In genomic region chr5:73244403-73244802, GRCm38 (mm10) we compare ENCODE assay signal across 12 mouse cellular contexts. TPM values are rescaled to one million over a fixed set of nuclear protein-coding genes. Genes with fewer than 3 reads are reported as not detected.
A peak's percentile ranks its signal among the peaks of the same experiment; 100 is the strongest.
DNase-seq lines count a peak whose midpoint lies in the region; ATAC-seq and TF ChIP-seq lines count a peak whose summit lies in the region.
"Had no signal": no experiment of that assay in that cellular context is flagged by ENCODE, and none has a peak within 500 bp of the region (broad histone marks: within the 10 kb centered on the region; RNA-seq: fewer than 3 reads in every experiment).

No protein-coding gene starts in this region.

- TF ChIP-seq EP300 in heart, postnatal 0 days (IDR thresholded peaks at IDR 0.05; ENCODE audit: low read depth): no peak
- no peak for TF ChIP-seq EP300 in stomach, postnatal 0 days (optimal IDR thresholded peaks at IDR 0.05)

- no peak overlapping the region for H3K27ac ChIP-seq in heart, postnatal 0 days (ENCODE audit: low read depth)
- H3K27ac ChIP-seq in neural tube, embryonic 13.5 days (replicated peaks): no peak overlapping the region
- H3K27ac ChIP-seq in stomach, postnatal 0 days (replicated peaks): no peak overlapping the region
- H3K27ac ChIP-seq: limb, embryonic 12.5 days had no signal

- no peak for TF ChIP-seq CTCF in heart, postnatal 0 days (IDR thresholded peaks at IDR 0.05; ENCODE audit: low read depth)
- TF ChIP-seq CTCF in stomach, postnatal 0 days (IDR thresholded peaks at IDR 0.05; ENCODE audit: low read depth): peak; percentile 47

- H3K9me3 ChIP-seq in heart, postnatal 0 days (replicated peaks; ENCODE audit: control insufficient read depth, low read length): no peaks in the 10 kb centered on the region
- H3K9me3 ChIP-seq in neural tube, embryonic 13.5 days: no peaks in the 10 kb centered on the region
- H3K9me3 ChIP-seq in stomach, postnatal 0 days (ENCODE audit: control insufficient read depth, low read length): no peaks in the 10 kb centered on the region
- H3K9me3 ChIP-seq: limb, embryonic 12.5 days had no signal

- peak; percentile 36; the same call in 1 of the 2 replicates for ATAC-seq in heart, postnatal 0 days (ENCODE audit: insufficient read depth, low read depth)
- ATAC-seq in neural tube, embryonic 13.5 days (ENCODE audit: low read depth): 0 out of 2 replicates have a peak, but pooled peaks have one; percentile 40
- peak; percentile 71 for ATAC-seq in stomach, postnatal 0 days (ENCODE audit: low FRiP score, low TSS enrichment)
- ATAC-seq: CD4-positive, CD25-positive, alpha-beta regulatory T cell, adult 4 months; Patski had no signal

- H3K9ac ChIP-seq in heart, postnatal 0 days (replicated peaks; ENCODE audit: low read depth, low read length): no peak overlapping the region
- H3K9ac ChIP-seq in neural tube, embryonic 13.5 days: no peak overlapping the region
- no peak overlapping the region for H3K9ac ChIP-seq in stomach, postnatal 0 days (ENCODE audit: low read length)
- H3K9ac ChIP-seq: limb, embryonic 12.5 days had no signal

- 44% methylated on average over 13 of the region's 13 CpGs for WGBS in heart, postnatal 0 days
- WGBS in neural tube, embryonic 13.5 days: 70% methylated on average over 13 of the region's 13 CpGs
- 39% methylated on average over 13 of the region's 13 CpGs for WGBS in stomach, postnatal 0 days

- peak overlapping the region; percentile 20; the same call in 1 of the 2 replicates for H3K4me2 ChIP-seq in heart, postnatal 0 days (ENCODE audit: low read depth, low read length)
- peak overlapping the region; percentile 16; the same call in 1 of the 2 replicates for H3K4me2 ChIP-seq in neural tube, embryonic 13.5 days
- H3K4me2 ChIP-seq in stomach, postnatal 0 days (replicated peaks; ENCODE audit: low read depth): no peak overlapping the region
- H3K4me2 ChIP-seq: limb, embryonic 12.5 days had no signal

- H3K4me1 ChIP-seq in heart, postnatal 0 days (ENCODE audit: control insufficient read depth, insufficient read depth): peaks cover 19% of the 10 kb centered on the region
- H3K4me1 ChIP-seq in neural tube, embryonic 13.5 days (replicated peaks): peaks cover 64% of the 10 kb centered on the region
- H3K4me1 ChIP-seq in stomach, postnatal 0 days (replicated peaks; ENCODE audit: control insufficient read depth, insufficient read depth): no peaks in the 10 kb centered on the region

- DNase-seq in heart, postnatal 0 days (ENCODE audit: low spot score): peak; percentile 58
- DNase-seq in heart, adult 18-20 months: no peak
- no peak for DNase-seq in neural tube, embryonic 10.5 days (ENCODE audit: extremely low spot score, low spot score)
- DNase-seq in lung, postnatal 10 days: peak; percentile 79
- peak; percentile 71 for DNase-seq in stomach, postnatal 0 days (ENCODE audit: low spot score)
- DNase-seq in spleen, adult 12 weeks (ENCODE audit: low spot score): no peak
- DNase-seq: kidney, adult 11 months; thymus, postnatal 4 days had no signal

- H3K4me3 ChIP-seq in heart, postnatal 0 days (ENCODE audit: low read depth, low read length): no peak overlapping the region
- H3K4me3 ChIP-seq in neural tube, embryonic 13.5 days: no peak overlapping the region
- H3K4me3 ChIP-seq in stomach, postnatal 0 days (ENCODE audit: low read depth, low read length): no peak overlapping the region
- H3K4me3 ChIP-seq: limb, embryonic 12.5 days had no signal

- no peaks in the 10 kb centered on the region for H3K36me3 ChIP-seq in heart, postnatal 0 days (replicated peaks; ENCODE audit: control insufficient read depth, insufficient read depth, low read length)
- H3K36me3 ChIP-seq in neural tube, embryonic 13.5 days: no peaks in the 10 kb centered on the region
- H3K36me3 ChIP-seq in stomach, postnatal 0 days (ENCODE audit: control insufficient read depth, insufficient read depth, low read length): no peaks in the 10 kb centered on the region
- H3K36me3 ChIP-seq: limb, embryonic 12.5 days had no signal

- no peaks in the 10 kb centered on the region for H3K27me3 ChIP-seq in heart, postnatal 0 days (ENCODE audit: control insufficient read depth, insufficient read depth, low read length)
- no peaks in the 10 kb centered on the region for H3K27me3 ChIP-seq in neural tube, embryonic 13.5 days
- no peaks in the 10 kb centered on the region for H3K27me3 ChIP-seq in stomach, postnatal 0 days (ENCODE audit: control insufficient read depth, insufficient read depth, low read length)
- H3K27me3 ChIP-seq: limb, embryonic 12.5 days; Patski had no signal

RNA-seq across cellular contexts. Expression of gene Fryl, which starts 12.0 kb away (rescaled TPM):
- 43.0 and 46.1 TPM in 2 replicates for total RNA-seq in heart, postnatal 0 days (2014; rRNA removed; ENCODE audit: low replicate concordance)
- polyA plus RNA-seq in heart, postnatal 0 days (2015; fragmentation: Nextera tagmentation; extraction: Ambion mirVana): 16.9 and 19.3 TPM in 2 replicates
- total RNA-seq in heart, adult 18-20 months (2021): 10 to 100 TPM; 28.8 to 40.5 TPM
- 41.5 and 45.4 TPM in 2 replicates for polyA plus RNA-seq in neural tube, embryonic 13.5 days (2015; fragmentation: Nextera tagmentation; extraction: Ambion mirVana)
- polyA plus RNA-seq in stomach, postnatal 0 days (2015; fragmentation: Nextera tagmentation; extraction: Ambion mirVana): 20.8 TPM in 2 replicates

RNA-seq across cellular contexts. Expression of gene Ociad1, which starts 48.2 kb away (rescaled TPM):
- 131 and 139 TPM in 2 replicates for total RNA-seq in heart, postnatal 0 days (2014; rRNA removed; ENCODE audit: low replicate concordance)
- 265 TPM in 2 replicates for polyA plus RNA-seq in heart, postnatal 0 days (2015; fragmentation: Nextera tagmentation; extraction: Ambion mirVana)
- 100 to 1,000 TPM; 259 to 269 TPM for total RNA-seq in heart, adult 18-20 months (2021)
- 302 and 310 TPM in 2 replicates for polyA plus RNA-seq in neural tube, embryonic 13.5 days (2015; fragmentation: Nextera tagmentation; extraction: Ambion mirVana)
- polyA plus RNA-seq in stomach, postnatal 0 days (2015; fragmentation: Nextera tagmentation; extraction: Ambion mirVana): 169 and 190 TPM in 2 replicates

Comparison
In these comparisons a context has a peak if more than half of its experiments do, and no peak if none do; other contexts are left out.
1. DNase-seq: peak in heart, postnatal 0 days (single experiment), lung, postnatal 10 days (single experiment) and stomach, postnatal 0 days (single experiment); none in heart, adult 18-20 months (0 of 2), neural tube, embryonic 10.5 days (single experiment) and spleen, adult 12 weeks (single experiment).
2. Peak in every context shown above with its lines, with median percentiles within 50 percentile points of each other: ATAC-seq.